Mouse (Mus musculus) neural tube, embryonic 14.5 days (tissue): ENCODE results near the gene Mrpl47. TPM values are rescaled to one million over a fixed set of nuclear protein-coding genes. Genes with fewer than 3 reads are reported as not detected.
"Not testable (repeated sequence)": the region's sequence is repeated elsewhere in the genome, so short reads cannot be mapped to it uniquely, and the experiment has no call there.

ENCODE experiments used
- ATAC-seq: fragments of 200-750 bp; cut with Nextera tagmentation; 2 replicates; pipeline ENCODE4 v1.8.0; 2017; ENCODE audit warnings: low read depth, mild to moderate bottlenecking, moderate TSS enrichment, moderate library complexity
- H3K27ac ChIP-seq: fragments of 300-500 bp; sonication (generic); 2 replicates; pipeline ENCODE4 v1.5.1; 2014; ENCODE audit warnings: low read depth, mild to moderate bottlenecking, control low read depth, low read length, moderate library complexity, mixed read lengths
- H3K27me3 ChIP-seq: fragments of 300-500 bp; sonication (generic); 2 replicates; pipeline ENCODE4 v1.6.1; 2014; ENCODE audit warnings: low read length; ENCODE audit not compliant: control insufficient read depth, insufficient read depth
- H3K36me3 ChIP-seq: fragments of 300-500 bp; sonication (generic); 2 replicates; pipeline ENCODE4 v1.6.1; 2014; ENCODE audit warnings: low read length, mixed read lengths; ENCODE audit not compliant: control insufficient read depth, insufficient read depth
- H3K4me1 ChIP-seq: fragments of 300-500 bp; sonication (generic); 2 replicates; pipeline ENCODE4 v1.6.1; 2014; ENCODE audit warnings: low read length; ENCODE audit not compliant: control insufficient read depth, insufficient read depth
- H3K4me2 ChIP-seq: fragments of 300-500 bp; sonication (generic); 2 replicates; pipeline ENCODE4 v1.6.1; 2014; ENCODE audit warnings: mild to moderate bottlenecking, low read depth, low read length, control low read depth
- H3K4me3 ChIP-seq: fragments of 300-500 bp; sonication (generic); 2 replicates; pipeline ENCODE4 v1.5.1; 2014; ENCODE audit warnings: low read depth, low read length, control low read depth, mixed read lengths
- H3K9ac ChIP-seq: fragments of 300-500 bp; sonication (generic); replicated peaks from 2 replicates; pipeline ENCODE4 v1.6.1; 2014; ENCODE audit warnings: low read depth, mild to moderate bottlenecking, control low read depth, low read length, mixed read lengths
- H3K9me3 ChIP-seq: fragments of 300-500 bp; sonication (generic); 2 replicates; pipeline ENCODE4 v1.6.1; 2016; ENCODE audit warnings: low read length; ENCODE audit not compliant: control insufficient read depth
- WGBS: fragments of 180-500 bp; shearing (Covaris S2); extraction: QIAGEN DNeasy Blood & Tissue Kit; methylation state at CpG from one replicate; pipeline ENCODE4 v1.1.7; 2014; 5-methylcytosine and 5-hydroxymethylcytosine counted together
- polyA plus RNA-seq: library from polyadenylated mRNA; unstranded; fragments of >200 nt; fragmentation: Nextera tagmentation; extraction: Ambion mirVana; gene quantifications from 2 replicates; pipeline ENCODE4 v1.2.1, GENCODE M21; 2014

The Mrpl47 gene
- polyA plus RNA-seq, 1 experiment from 2014 or later = 38.5 TPM

DNA sequence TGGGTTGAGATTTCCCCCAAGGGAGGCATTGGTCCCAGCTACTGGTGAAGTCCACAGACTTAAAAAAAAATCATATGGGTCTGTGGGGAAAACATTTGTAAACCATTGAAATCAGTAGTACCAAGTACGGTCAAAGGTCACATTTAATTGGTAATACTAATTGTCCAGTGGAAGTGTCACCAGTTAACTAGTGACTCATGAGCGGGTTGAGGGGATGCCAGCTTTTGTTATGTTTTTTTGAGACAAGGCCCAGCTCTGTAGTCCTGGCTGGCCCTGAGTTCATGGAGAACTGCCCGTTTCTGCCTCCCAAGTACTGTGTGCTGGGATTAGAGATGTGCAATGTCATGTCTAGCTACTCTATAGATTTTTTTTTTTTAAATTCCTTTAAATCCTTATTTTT, 23.7 kb downstream of the Mrpl47 start:
- Histone ChIP-seq H3K9ac (no peak overlapping the region), H3K9me3 (no peaks in the 10 kb centered on the region), H3K4me1 (peaks cover 3% of the 10 kb centered on the region; the same call in 1 of the 2 replicates), H3K4me3 (no peak overlapping the region), H3K36me3 (peaks cover 44% of the 10 kb centered on the region), H3K4me2 (no peak overlapping the region), H3K27me3 (no peaks in the 10 kb centered on the region), H3K27ac (no peak overlapping the region)
- no peak for ATAC-seq
- 90% methylated on average over 3 of the region's 3 CpGs for WGBS

- H3K27me3 ChIP-seq = no peaks in the 10 kb centered on the region
- peak overlapping the region; percentile 91 for H3K4me3 ChIP-seq
- peaks cover 15% of the 10 kb centered on the region for H3K36me3 ChIP-seq
- peaks cover 3% of the 10 kb centered on the region; the same call in 1 of the 2 replicates for H3K4me1 ChIP-seq
- H3K9me3 ChIP-seq = no peaks in the 10 kb centered on the region
- peak overlapping the region; percentile 75 for H3K4me2 ChIP-seq
- H3K9ac ChIP-seq = peak overlapping the region; percentile 70
- 9% methylated on average over 9 of the region's 9 CpGs for WGBS
- peak overlapping the region; percentile 90 for H3K27ac ChIP-seq
- no peak for ATAC-seq
Observed at GRCm38 (mm10) chr3:32709388-32709787, 28.0 kb downstream of the Mrpl47 start.

DNA sequence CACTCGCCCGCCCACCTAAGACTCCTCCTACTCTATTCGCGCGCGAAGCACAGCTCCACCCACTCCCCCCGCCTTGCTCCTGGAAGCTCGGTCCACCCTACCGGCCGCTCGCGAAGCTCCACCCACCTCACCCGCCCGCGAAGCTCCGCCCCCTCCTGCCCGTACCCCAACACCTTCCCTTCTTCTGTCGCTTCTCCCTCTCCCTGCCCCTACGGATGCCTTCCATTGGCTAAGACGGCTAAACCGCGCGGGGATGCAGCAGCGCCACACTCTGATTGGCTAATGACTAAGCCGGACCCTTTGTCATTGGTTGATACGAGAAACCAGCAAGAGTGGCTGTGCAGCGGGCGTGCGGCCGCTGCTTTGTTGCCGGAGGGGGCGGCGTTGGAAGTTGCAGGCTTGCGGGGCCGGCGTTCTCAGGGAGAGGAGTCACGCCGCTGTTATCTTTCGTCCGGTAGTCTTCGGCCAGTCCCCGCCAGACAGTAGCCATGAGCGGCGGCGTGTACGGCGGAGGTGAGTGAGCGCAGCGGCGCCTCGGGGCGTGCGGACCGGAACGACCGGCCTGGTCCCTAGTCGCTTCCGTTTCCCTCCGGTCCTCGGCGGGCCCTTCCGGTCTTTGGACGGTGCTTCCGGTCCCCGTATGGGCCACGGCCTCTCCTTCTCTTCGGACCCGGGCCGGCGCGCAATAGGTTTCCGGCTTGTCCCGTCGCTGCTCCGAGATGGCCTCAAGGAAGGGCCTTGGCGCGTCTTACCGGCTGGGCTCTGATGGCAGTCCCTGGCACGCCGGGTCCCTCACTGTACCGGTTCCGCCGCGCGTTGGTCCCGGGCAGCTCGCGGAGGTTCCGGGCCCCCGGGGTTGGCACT, 28.8 kb downstream of the Mrpl47 start:
- under 1% methylated on average over 90 of the region's 90 CpGs for WGBS
- ATAC-seq = peak; percentile 100
- H3K36me3 ChIP-seq = peaks cover 11% of the 10 kb centered on the region
- H3K4me2 ChIP-seq = peak overlapping the region; percentile 75
- peak overlapping the region; percentile 91 for H3K4me3 ChIP-seq
- peak overlapping the region; percentile 70 for H3K9ac ChIP-seq
- peaks cover 3% of the 10 kb centered on the region; the same call in 1 of the 2 replicates for H3K4me1 ChIP-seq
- H3K9me3 ChIP-seq = no peaks in the 10 kb centered on the region
- no peaks in the 10 kb centered on the region for H3K27me3 ChIP-seq
- peak overlapping the region; percentile 90 for H3K27ac ChIP-seq

- H3K27ac ChIP-seq = peak overlapping the region; percentile 39; the same call in 1 of the 2 replicates
- WGBS = 5% methylated on average over 4 of the region's 4 CpGs
Observed at GRCm38 (mm10) chr3:32708052-32708367, 29.4 kb downstream of the Mrpl47 start.

DNA sequence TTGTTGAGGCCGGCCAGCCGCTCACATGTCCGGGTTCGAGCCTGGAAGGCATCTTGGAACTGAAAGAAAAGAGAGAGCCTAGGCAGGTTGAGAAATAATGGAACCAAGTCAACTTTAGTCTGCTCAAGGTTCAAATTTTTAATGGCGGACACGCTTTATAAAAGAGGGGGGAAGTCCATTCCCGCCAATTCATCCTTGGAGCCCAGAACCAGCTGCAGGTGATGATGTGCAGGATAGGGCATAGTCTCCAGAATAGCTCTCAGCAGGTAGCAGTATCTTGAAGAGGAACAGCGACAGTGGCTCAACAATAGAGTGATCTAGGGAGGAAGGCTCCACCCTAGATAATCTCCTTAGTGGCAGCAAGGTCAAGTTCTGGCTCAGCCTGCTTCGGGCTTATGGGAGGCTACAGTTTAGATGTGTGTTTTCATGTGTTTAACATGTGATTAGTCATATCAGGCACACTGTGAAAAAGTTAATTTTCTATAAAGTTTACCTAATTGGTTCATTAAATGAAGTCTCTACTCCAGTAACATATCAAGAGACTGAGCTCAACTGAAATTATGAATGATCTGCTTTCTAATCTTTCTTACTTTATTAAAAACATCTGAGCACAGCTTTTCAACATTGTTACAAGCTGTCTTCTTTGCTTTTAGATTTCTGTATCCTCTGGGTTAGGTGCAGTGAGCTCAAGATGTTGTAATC, 31.6 kb downstream of the Mrpl47 start, which contains the start of gene Actl6a:
TSS of gene Actl6a (plus strand) at position 652 of the 702 bp plus-strand sequence.
- not testable (repeated sequence) for H3K4me2 ChIP-seq, H3K27me3 ChIP-seq, H3K36me3 ChIP-seq, H3K4me1 ChIP-seq, H3K27ac ChIP-seq, H3K9me3 ChIP-seq, H3K9ac ChIP-seq, ATAC-seq, H3K4me3 ChIP-seq
- WGBS = 83% methylated on average over 9 of the region's 9 CpGs

More at GRCm38 (mm10) chr3:32708052-32708367, 29.4 kb downstream of the Mrpl47 start:
- Histone ChIP-seq H3K27me3 (no peaks in the 10 kb centered on the region), H3K36me3 (peaks cover 9% of the 10 kb centered on the region), H3K4me3 (peak overlapping the region; percentile 91), H3K9me3 (no peaks in the 10 kb centered on the region), H3K9ac (no peak overlapping the region), H3K4me2 (peak overlapping the region; percentile 38), H3K4me1 (peaks cover 3% of the 10 kb centered on the region; the same call in 1 of the 2 replicates)
- no peak for ATAC-seq

DNA sequence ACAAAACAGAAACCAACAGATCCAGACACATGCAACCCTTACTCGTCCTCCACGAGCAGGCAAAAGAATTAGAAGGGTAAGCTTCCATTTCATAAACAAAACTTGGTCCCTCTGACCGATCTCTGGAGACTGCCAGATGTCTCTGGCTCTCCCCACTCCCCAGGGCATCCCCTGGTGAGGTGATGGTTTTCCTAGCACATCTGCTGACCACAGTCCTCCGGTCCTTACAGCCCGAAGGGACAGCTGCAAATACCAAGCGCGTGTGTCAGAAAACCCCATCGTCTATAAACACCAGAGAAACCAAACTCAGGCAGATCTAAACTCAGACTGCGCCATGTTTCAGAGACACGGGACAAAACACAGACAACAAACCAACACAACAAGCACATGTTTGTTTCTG, 32.8 kb downstream of the Mrpl47 start:
- H3K36me3 ChIP-seq, H3K4me2 ChIP-seq, H3K4me3 ChIP-seq, ATAC-seq, H3K4me1 ChIP-seq, H3K9ac ChIP-seq, H3K27me3 ChIP-seq, H3K9me3 ChIP-seq, H3K27ac ChIP-seq: not testable (repeated sequence)
- WGBS = 93% methylated on average over 10 of the region's 10 CpGs

GRCm38 (mm10) chr3:32704021-32704420, 33.4 kb downstream of the Mrpl47 start:
- H3K4me2 ChIP-seq, H3K27ac ChIP-seq, H3K4me1 ChIP-seq, H3K4me3 ChIP-seq, H3K9ac ChIP-seq, H3K36me3 ChIP-seq, H3K27me3 ChIP-seq, H3K9me3 ChIP-seq, ATAC-seq: not testable (repeated sequence)
- 87% methylated on average over 6 of the region's 6 CpGs for WGBS

DNA sequence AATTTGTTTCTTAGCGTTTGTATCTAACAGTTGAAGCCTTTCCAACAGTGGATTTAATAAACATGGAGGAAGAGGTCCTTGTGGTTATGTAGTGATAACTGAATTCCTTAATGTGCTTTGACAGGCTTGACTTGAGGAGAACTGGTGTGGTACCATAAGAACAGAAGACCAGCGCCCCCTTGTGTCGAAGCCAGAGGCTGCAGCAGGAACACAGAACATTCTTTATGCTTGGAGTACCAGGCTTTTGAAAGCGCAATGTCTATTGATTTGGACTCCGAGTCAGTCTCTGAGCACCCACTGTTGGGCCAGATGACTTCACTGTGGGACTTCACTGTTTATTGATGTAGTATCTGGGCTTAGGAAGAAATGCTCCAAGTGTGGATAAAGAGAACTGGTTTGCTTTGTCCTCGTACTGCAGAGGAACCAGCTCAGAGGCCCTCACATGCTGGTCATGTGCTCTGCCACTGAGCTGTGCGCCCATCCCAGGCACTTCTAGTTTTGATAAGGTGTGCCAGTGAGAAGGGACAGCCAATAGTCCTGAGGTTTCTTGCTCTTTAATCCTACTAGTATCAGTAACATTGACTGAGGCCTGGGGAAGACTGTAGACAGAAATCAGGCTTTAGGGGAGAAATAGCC, 39.1 kb downstream of the Mrpl47 start:
- ATAC-seq = peak; percentile 91
- WGBS = 34% methylated on average over 7 of the region's 7 CpGs

More for the DNA sequence above, 39.1 kb downstream of the Mrpl47 start:
- no peak overlapping the region for H3K27ac ChIP-seq
- no peaks in the 10 kb centered on the region for H3K9me3 ChIP-seq
- no peaks in the 10 kb centered on the region for H3K36me3 ChIP-seq
- no peak overlapping the region for H3K9ac ChIP-seq
- H3K4me2 ChIP-seq = no peak overlapping the region
- no peaks in the 10 kb centered on the region for H3K4me1 ChIP-seq
- H3K4me3 ChIP-seq = no peak overlapping the region
- no peaks in the 10 kb centered on the region for H3K27me3 ChIP-seq
